Mouse (Mus musculus) erythroblast, embryonic 14.5 days (primary cell): ENCODE results near the gene Foxp1.

ENCODE experiments used
- GATA1 ChIP-seq: IDR thresholded peaks from 2 replicates; pipeline ENCODE4 v1.6.1; 2012; ENCODE audit warnings: low read length, inconsistent platforms, mixed read lengths
- TAL1 ChIP-seq: IDR thresholded peaks from 3 replicates; pipeline ENCODE4 v1.6.1; 2012; ENCODE audit warnings: low read length, inconsistent platforms, mixed read lengths

DNA sequence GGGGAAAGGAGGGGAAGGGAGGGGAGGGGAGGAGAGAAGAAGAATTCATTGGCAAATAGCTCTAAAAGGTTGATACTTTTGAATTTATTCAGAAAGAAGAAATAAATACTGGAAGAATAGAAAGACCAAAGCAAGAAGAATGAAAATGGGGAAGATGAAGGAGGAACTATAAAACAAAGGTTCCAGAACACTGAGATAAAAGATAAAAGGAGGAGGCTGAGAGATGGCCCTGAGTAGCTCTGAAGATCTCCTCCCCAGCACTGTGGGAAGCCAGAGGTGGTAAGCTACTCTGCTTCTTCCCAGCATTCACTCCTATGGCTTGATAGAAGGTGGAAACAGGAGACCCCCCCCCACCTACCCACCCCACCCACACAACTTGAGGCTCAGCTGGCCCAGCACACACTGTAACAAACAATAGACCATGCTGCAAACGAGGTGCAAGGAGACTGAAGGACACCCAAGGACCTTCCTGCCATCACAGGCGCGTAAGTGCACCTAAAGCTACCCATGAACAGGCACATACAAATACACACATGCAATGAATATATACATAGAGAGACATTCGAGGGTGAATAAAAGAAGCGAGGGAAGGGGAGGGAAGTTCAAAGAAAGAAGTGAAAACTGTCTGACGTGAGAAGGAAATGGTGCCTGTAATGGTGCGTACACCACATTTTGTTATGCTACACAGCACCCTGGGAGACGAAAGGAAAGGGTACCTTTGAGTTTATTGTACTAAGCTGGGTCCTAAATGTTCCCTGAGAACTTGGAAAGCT is 200.2 kb downstream of the Foxp1 start:
- no peak for TF ChIP-seq TAL1
- no peak for TF ChIP-seq GATA1
